Mouse (Mus musculus): ENCODE measurements around the gene Atg16l2.

The Atg16l2 gene

DNA sequence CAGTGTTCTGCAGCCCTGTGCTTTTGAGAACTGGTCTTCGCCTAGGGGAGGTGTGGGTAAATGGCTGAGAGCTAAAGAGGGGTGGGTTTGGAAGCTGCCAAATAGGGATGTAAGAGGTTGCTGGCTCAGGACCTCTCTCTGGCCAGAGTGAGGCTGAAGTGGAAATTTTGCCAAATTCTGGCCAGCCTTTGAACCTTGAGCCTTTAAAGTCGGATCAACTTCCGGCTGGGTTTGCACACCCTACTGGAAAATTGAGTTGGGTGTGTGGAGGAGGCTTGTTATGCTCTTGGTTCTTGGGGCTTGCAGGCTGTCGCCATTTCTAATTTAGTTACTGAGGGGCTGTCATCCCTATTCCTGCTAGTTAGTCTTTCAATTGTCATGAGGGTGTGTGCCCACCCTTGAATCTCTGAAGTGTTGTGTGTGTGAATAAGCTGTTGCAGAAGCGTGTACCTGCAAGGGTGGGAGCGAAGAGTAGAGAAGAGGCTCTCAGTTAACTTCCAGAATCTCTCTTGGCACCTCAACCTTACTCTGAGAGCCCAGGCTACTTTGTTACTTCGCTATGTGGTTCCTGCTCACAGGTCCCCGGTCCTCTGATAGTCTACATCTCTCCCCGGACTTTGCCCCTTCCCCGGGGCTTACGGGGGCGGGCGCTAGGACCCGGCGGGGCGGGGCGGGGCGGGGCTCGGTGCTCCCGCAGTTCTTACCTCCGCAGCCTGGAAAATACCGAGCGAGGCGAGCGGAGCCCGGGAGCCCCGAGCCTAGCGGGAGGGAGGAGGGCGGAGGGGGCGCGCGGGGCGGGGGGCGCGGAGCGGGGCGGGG is 18.6 kb upstream of the Atg16l2 start:
- DNase-seq, result no peak

- no peak for DNase-seq
Measured at GRCm38 (mm10) chr7:101319796-101320195, 17.7 kb upstream of the Atg16l2 start.

DNA sequence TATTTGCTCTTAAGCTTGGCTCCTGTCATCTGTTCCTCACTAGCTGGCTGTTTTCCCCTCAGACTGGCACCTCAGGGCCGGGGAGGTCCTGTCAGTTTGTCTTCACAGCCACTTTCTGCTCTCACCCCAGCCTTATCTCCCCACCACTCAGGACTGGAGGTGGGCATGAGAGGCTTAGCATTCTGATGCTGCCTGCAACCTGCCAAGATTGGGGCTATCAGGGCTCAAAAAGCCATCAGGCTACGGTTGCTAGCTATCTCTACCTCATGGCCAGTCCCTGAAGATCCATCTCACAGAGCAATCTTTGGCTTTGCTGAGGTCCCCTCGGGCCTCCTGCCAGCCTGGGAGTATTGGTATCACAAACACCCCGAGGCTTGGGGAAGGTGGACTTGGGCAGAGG is 16.8 kb upstream of the Atg16l2 start:
- DNase-seq, result no peak

GRCm38 (mm10) chr7:101317014-101317413 is 15.0 kb upstream of the Atg16l2 start, which contains the start of gene Stard10:
Gene Stard10, plus strand, starts transcription at chr7:101317086.
- DNase-seq, result no peak

DNA sequence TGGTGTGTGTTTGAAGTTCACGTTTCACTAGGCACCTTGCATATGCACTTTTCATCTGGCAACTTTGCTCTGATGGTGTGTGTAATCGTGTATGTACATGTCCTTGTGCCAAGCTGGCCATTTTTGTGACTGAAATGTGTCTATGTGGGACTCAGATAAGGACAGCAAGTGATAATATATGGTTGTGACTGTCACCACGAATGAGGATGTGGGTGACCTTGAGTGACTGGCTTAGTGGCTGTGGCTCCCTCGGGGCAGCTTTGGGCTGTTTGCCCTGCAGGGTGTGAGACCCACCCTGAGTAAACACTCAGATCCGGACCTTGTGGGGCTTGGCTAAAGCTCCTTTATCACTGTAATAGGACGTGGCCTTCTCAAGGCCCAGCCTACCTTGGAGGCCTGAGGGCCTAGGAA is 14.5 kb upstream of the Atg16l2 start:
- DNase-seq, result no peak

GRCm38 (mm10) chr7:101315699-101316098 is 13.6 kb upstream of the Atg16l2 start:
- DNase-seq, result no peak

- DNase-seq, result no peak
Measured at GRCm38 (mm10) chr7:101314396-101314795, 12.3 kb upstream of the Atg16l2 start.

- DNase-seq, result no peak
Measured at GRCm38 (mm10) chr7:101313033-101313432, 11.0 kb upstream of the Atg16l2 start.

GRCm38 (mm10) chr7:101311061-101311460 is 9.0 kb upstream of the Atg16l2 start:
- no peak for DNase-seq

GRCm38 (mm10) chr7:101310327-101311028 is 8.4 kb upstream of the Atg16l2 start:
- peak; percentile 98 for DNase-seq

DNA sequence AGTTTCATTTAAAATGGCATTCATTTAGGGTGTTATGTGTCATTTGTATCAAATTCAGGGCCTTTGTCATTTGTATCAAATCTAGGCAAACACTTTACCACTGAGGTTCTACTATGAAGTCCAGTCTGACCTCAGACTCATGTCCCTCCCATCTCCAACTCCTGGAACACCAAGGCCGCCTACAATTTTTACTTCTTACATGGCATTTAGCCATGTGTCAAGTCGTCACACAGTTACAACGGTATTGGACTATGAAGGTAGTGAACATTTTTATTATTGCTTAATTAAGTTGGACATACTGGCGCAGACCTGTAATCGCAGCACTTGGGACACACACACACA is 7.9 kb upstream of the Atg16l2 start:
- no peak for DNase-seq

DNA sequence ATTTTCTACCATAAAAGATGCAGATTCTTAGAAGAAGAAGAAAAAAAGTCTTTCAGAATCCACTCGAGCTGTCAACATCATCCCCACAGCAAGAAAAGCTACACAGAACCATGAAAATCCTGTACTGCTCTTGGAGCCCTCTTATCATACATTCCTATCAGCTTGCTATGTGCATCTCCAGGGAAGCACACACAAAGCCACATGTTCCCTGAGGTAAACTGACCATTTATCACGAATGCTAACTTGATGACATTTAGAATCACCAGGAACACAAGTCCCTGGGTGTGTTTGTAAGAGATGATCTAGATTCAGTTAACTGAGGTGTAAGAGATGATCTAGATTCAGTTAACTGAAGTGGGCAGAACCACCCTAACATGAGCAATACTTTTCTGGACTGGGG is 4.8 kb upstream of the Atg16l2 start:
- DNase-seq, result no peak

DNA sequence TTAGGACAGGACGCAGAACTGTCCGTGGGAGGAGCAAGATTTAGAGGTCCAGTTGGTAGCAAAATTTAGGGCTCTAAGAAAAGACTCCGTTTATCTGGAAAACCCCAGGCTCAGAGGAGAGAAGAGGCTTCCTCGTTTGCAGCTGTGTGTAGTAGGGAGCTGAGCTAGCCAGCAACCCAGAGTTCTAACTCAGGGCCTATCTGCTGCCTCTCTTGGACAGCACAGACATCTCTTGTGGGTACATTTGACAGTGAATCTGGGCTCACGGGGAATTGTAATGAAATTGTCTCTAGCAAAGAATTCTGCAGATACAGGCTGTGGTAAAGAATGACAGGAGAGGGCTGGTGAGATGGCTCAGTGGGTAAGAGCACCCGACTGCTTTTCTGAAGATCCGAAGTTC is 640 bp upstream of the Atg16l2 start:
- DNase-seq, result no peak

DNA sequence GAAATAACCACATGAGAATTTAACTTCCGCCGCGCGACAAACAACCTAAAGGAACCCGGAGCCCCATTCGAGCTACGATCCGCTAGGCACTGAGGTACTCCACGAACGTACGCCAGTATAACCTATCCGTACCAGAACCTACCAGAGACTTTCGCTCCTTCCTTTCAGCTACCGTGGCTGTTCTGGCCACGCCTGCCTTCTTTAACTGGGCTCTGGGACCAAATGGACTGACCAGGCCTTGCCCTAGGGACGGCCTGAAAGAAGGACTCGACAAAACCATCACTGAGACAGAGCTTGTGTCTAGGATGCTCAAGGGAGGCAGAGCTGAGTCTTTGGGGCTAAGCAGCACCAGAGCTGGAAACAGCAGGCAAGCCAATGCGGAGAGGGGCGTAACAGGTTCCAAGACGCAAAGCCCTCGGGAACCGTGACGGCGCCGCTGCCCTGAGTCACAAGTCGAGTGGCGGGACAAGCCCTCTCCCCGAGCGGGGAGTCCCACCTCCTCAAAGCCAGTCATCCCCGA is 630 bp downstream of the Atg16l2 start:
- DNase-seq, result peak; percentile 68

DNA sequence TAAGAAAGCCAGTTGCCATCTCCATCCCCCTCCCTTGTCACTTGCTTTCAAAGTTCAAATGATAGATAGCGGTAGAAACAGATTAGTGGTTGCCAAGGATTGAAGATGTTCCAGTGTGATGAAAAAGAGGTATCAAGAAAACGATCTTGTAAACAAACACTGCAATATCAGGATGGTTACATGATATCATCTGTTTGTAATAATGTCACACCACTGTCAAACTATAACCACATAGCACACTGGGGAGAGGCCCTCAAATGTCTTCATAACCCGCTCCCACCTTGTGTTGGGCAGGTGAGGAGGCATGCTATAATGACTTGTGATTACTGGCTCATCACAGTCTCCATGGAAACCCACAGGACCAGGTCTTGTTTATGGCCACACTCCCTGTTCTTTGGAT is 3.7 kb downstream of the Atg16l2 start:
- no peak for DNase-seq

- DNase-seq, result no peak
Measured at GRCm38 (mm10) chr7:101297023-101297405, 5.0 kb downstream of the Atg16l2 start.

GRCm38 (mm10) chr7:101296252-101297022 is 5.6 kb downstream of the Atg16l2 start:
- peak; percentile 87 for DNase-seq

GRCm38 (mm10) chr7:101295438-101295837 is 6.6 kb downstream of the Atg16l2 start:
- DNase-seq, result no peak

- no peak for DNase-seq
Measured at GRCm38 (mm10) chr7:101293611-101294010, 8.4 kb downstream of the Atg16l2 start.

DNA sequence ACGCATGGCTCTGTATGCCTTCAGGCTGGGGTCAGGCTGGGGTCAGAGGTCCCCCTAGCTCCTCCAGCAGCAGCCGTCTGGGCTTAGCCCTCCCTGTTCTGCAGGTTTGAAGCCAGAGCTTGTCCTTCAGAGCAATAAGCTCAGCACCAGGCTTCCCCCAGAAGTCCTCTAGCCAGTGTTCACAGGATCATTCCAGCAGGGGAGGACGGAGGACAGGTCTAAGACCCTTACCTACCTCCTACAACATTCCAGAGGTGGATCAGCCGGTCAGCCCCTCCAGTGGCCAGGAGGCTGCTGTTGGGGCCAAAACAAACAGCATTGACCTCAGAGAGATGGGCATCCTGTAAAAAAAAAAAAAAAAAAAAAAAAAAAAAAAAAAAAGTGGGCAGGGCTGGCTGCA is 8.9 kb downstream of the Atg16l2 start:
- DNase-seq, result no peak

GRCm38 (mm10) chr7:101292696-101293095 is 9.4 kb downstream of the Atg16l2 start:
- no peak for DNase-seq

- DNase-seq, result no peak
Measured at GRCm38 (mm10) chr7:101292086-101292485, 10.0 kb downstream of the Atg16l2 start.

DNA sequence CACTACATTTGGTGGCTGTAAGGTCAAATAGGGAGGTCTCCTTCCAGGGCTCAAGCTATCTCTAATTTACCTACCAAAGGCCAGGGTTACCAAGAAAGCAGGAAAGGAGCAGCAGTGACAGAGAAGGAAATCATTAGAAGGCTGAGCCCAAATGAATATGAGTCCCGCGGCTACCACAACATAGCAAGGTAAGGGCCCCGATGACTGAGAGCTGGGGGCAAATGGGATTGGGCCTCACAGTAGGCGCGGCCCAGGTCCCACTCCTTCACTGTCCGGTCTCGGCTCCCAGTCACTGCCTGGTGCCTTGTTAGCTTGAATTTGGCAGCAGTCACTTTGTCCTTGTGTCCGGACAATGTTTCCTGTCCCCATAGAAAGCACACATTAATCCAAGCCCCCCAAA is 10.4 kb downstream of the Atg16l2 start:
- DNase-seq, result no peak
